Mouse (Mus musculus): ENCODE results near the gene Tpx2.
A peak's percentile ranks its signal among the peaks of the same experiment; 100 is the strongest.

Tpx2 gene

DNA sequence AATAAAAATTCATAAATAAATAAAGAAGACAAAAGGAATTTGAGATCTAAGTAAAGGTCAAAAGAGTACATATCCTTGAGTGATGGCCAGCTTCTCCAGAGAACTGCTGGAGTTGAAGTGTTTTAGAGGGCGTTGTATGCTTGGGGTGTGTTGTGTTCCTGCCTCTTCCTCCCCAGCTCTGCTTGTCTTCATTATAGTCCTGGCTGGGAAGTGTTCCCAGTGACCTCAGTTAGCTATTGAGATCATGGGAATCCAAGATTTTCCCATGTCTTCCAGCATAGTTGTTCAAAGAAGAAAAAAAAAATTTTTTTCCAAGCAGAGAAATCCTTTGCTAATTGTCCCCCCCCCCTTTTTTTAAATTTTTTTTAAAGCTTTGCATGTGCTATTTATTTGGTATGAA lies 14.1 kb downstream of the Tpx2 start:
- DNase-seq (ENCODE audit: low spot score in 2 of 2), result no peak

DNA sequence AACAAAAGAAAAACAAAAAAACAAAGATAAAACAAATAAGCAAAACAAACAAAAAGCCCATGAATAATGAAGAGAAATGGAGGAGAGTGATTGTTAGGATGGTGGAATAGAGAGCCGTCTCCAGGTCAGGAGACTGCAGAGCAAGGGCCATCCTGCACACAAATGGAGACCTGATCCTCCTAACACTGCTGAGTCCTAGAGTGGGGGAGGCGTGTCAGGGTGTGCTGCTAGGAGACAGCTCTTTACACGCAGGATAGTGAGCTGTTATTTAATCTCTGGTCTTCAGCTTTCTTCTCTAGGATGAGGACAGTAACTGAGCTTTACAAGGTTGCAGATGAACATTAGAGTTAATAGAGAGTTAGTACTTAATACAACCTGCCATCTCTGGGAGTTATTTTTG lies 14.9 kb downstream of the Tpx2 start:
- DNase-seq (ENCODE audit: low spot score in 2 of 2), result no peak

DNA sequence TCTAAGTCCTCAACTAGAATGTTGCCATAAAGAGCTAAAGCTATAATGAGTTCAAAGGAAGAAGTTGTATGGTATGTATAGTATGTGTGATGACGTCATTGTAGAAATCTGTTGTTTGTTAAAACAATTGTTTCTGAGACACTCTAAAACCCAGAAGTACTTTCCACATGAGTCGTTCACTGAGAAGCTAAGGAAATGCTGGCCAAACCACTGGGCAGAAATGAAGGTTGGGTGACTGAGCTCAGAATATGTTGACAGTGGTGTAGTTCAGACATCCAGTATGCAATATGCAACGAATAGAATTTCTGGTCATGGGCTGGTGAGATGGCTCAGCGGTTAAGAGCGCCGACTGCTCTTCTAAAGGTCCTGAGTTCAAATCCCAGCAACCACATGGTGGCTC lies 15.6 kb downstream of the Tpx2 start:
- DNase-seq (ENCODE audit: low spot score in 2 of 2), result no peak

GRCm38 (mm10) chr2:152878239-152878638 lies 30.5 kb downstream of the Tpx2 start:
- no peak for DNase-seq (ENCODE audit: low spot score in 2 of 2)

DNA sequence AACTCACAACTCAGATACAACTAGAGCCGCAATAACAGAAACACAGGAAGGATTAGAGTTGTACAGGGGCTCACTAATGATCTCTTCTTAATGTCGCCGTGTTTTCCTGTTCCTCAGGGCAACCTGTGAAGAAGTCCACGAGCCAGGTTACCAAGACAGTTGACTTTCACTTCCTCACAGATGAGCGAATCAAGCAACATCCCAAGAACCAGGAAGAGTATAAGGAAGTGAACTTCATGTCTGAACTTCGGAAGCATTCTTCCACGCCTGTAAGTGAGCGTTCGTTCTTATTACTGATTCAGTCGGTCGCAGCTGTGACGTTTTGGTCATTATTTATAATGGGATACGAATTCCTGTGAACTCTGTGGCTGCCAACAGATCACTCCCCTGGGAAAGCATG lies 33.1 kb downstream of the Tpx2 start:
- DNase-seq (ENCODE audit: low spot score in 2 of 2), result no peak

- no peak for DNase-seq (ENCODE audit: low spot score in 2 of 2)
These were observed 36.4 kb downstream of the Tpx2 start for GRCm38 (mm10) chr2:152884101-152884645.

- DNase-seq (ENCODE audit: low spot score in 2 of 2), result no peak
These were observed 39.5 kb downstream of the Tpx2 start for GRCm38 (mm10) chr2:152887230-152887629.

GRCm38 (mm10) chr2:152888774-152889173 lies 41.0 kb downstream of the Tpx2 start:
- no peak for DNase-seq (ENCODE audit: low spot score in 2 of 2)

GRCm38 (mm10) chr2:152895834-152896233 lies 48.1 kb downstream of the Tpx2 start:
- DNase-seq (ENCODE audit: low spot score in 2 of 2), result no peak

DNA sequence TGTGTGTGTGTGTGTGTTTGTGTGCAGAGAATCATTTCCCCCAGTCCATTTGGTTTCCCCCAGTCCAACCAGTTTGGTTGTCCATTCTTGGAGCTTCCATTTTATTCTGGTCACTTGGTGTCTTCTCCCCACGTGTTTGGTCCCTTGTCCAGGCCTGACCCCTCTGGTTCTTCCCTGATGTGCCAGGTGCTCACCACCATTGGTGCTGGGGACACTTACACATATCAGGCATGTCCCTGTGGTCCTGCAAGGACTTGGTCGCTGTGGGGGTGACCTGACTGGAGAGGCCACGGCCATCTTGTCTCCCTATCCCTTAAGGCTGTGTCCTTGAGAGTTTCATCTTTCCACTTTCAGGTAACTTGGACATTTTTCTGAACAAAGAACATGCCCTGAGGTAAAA lies 49.2 kb downstream of the Tpx2 start:
- no peak for DNase-seq (ENCODE audit: low spot score in 2 of 2)

DNA sequence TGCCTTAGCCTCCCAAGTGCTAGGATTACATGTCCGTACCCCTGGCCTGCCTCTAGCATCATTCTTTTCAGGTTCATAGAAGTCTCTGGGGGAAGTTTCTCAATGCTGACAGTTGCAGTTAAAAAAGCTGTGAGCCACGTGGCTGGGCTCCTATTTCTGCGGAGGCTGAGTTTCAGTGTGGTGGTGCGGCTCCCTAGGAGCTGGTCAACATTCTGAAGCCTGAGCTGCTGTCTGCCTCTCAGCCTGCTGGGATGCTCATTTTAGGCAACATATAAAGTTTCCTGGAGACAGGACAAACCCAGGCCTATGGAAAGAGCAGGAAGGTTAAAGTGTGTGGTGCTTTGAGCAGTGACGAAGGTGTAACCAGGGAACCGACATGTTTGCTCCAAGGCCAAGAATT lies 51.2 kb downstream of the Tpx2 start:
- no peak for DNase-seq (ENCODE audit: low spot score in 2 of 2)

DNA sequence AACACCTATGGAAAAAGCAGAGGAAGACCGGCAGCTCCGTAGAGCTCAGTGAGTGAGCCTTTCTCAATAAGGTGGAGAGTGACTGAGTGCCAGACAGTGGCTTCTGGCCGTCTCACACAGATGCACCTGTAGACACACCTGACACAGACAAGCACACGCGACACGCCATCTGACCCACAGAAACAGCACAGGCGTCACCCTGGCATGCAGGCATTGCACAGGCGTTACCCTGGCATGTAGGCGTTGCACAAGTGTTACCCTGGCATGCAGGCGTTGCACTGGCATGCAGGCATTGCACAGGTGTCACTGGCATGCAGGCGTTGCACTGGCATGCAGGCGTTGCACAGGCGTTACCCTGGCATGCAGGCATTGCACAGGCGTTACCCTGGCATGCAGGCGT lies 53.5 kb downstream of the Tpx2 start:
- no peak for DNase-seq (ENCODE audit: low spot score in 2 of 2)

DNA sequence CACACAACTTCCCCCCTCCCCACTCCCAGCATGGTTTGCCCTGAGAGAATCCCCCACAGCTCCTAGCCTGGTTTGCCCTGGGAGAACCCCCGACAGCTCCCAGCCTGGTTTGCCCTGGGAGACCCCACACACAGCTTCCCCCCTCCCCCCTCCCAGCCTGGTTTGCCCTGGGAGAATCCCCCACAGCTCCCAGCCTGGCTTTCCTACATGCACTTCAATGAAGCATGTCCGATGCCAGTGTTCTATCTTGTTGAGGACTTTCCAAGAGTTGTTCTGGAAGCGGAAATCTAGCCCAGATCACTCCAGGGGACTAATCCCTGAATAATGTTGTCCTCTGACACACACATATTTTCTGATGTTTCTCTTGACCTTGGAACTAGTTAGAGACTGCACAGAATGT lies 54.9 kb downstream of the Tpx2 start:
- no peak for DNase-seq (ENCODE audit: low spot score in 2 of 2)

DNA sequence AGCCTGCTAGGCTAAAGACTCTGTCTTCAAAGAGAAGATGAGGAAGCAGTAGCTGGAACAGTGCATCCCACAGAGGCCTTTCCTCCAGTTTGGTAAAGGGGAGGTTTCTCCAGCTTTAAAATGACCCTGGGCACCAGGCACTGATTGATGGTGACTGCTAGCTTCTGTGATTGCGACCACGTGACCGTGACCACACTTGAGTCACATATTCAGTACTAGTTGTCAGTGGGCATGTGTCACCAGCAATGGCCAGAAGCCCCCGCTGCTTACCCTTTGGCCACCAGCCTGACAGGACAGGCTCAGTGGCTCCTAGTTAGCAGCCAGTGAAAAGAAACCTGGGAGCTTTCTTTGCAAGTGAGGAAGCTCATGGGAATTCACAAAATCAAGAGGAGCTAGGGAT lies 55.8 kb downstream of the Tpx2 start:
- DNase-seq (ENCODE audit: low spot score in 2 of 2), result peak; percentile 52 to 58

- DNase-seq (ENCODE audit: low spot score in 2 of 2), result peak; percentile 69 to 80
These were observed 56.4 kb downstream of the Tpx2 start for GRCm38 (mm10) chr2:152904127-152904643.

GRCm38 (mm10) chr2:152905036-152905829 lies 57.5 kb downstream of the Tpx2 start:
- DNase-seq (ENCODE audit: low spot score in 2 of 2), result no peak

- DNase-seq (ENCODE audit: low spot score in 2 of 2), result peak; percentile 24 to 49
These were observed 58.7 kb downstream of the Tpx2 start for GRCm38 (mm10) chr2:152906274-152907037.

DNA sequence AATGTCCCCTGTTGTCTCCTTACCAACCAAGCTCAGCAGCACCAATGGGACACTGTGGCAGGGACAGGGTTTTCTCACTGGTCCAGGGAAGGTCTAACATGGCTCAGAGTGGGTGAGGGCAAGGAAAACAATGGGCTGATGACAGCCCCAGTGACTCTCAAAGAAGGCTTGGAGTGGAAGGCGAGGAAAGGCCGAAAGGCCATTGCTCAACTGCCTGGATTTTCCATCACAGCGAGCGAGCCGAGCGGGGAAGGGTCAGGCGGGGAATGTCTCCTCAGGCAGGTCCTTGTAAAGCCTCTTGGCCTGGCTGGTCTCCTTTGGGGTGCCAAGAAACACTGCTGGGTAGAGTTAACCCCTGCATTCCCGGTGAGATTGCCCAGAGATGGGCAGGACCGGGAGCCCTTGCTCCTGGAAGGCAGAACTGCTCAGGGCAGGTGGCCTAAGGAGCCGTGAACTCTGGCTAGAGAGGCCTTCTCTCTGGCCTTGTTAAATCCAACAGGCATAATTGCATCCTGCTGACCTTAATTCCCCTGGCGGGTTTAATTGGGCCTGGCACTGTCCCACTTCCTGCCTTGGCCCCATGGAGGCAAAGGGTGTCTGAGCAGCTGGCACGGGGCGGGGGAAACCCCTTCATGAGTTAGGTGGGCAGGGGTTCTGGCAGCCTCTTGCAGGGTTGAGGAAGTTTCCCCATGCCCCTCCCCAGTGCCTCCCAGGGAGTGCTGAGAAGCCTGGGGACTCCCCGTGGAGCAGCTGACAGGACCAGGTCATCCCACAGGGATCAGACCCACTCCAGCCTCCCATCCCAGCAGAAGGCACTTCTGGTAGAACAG lies 59.6 kb downstream of the Tpx2 start:
- DNase-seq (ENCODE audit: low spot score in 2 of 2), result no peak

GRCm38 (mm10) chr2:152909848-152910247 lies 62.1 kb downstream of the Tpx2 start:
- DNase-seq (ENCODE audit: low spot score in 2 of 2), result no peak

DNA sequence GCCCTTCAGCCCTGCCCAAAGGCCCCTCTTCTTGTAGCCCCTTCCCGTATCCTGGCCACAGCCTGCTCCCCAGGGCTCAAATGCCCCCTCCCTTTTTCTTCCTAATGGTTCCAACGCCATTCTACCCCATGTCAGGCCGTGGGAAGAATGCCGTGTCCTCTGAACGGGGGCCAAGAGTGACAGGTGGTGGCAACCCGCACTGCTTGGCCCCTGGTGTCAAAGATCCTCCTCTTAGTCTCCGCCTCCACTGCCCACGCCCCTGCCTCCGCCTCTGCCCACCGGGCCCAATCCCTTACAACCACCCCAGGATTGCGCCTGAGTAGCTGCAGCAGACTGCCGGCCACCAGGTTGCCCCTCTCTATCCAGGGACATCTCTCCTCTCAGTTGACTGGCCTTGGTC lies 63.3 kb downstream of the Tpx2 start, which contains the start of gene Mylk2:
TSS of gene Mylk2 (plus strand) at position 322 of the 400 bp plus-strand sequence.
- DNase-seq (ENCODE audit: low spot score in 2 of 2), result no peak

DNA sequence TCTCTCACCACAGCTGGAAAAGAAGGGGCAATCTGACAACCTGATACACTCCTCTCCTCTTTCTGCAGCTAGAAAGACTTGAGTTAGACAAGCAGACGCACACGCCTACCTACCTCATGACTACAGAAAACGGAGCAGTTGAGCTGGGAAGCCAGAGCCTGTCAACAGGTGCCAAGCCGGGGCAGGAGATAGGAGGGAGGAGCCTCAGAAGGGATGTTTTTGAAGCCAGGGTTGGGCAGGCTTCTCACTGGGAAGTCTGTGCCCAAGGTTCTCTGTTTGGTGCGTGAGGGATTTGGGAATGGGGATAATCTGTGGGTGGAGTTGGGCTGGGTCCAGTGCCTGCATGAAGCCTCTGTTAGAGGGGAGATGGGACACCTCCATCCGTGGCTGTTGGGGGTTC lies 63.7 kb downstream of the Tpx2 start:
- DNase-seq (ENCODE audit: low spot score in 2 of 2), result no peak

DNA sequence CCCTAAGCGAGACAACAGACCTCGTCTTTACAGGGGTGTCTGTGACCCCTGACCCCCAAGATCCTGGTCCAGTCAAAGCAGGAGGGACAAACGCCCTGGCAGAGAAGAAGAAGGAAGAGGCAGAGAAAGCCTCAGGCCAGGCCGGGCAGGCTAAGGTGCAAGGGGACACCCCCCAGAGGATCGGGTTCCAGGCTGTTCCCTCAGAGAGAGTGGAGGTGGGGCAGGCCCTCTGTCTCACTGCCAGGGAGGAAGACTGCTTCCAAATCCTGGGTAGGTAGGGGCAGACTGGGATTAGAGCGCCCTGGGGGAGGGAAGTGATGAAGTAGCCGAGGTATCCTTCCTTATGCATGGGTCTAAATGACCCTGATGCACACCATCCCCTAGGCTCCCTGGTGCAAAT lies 65.7 kb downstream of the Tpx2 start:
- DNase-seq (ENCODE audit: low spot score in 2 of 2), result no peak
